Mouse (Mus musculus) cerebellum, adult 2 months (tissue): ENCODE data around the gene Wnt7a. TPM values are rescaled to one million over a fixed set of nuclear protein-coding genes. Genes with fewer than 3 reads are reported as not detected.
A peak's percentile ranks its signal among the peaks of the same experiment; 100 is the strongest.

ENCODE experiments used
- DNase-seq, 2 experiments: peaks; one replicate each; pipeline ENCODE4 v3.0.0; 2021
- H3K27ac ChIP-seq: fragments of 200-500 bp; 2 replicates; pipeline ENCODE4 v1.5.1; 2012; ENCODE audit warnings: low read length, control low read depth, inconsistent platforms; ENCODE audit not compliant: insufficient read depth
- H3K27me3 ChIP-seq: fragments of 200-500 bp; 2 replicates; pipeline ENCODE4 v1.6.1; 2012; ENCODE audit warnings: inconsistent platforms, mild to moderate bottlenecking, low read length, moderate library complexity; ENCODE audit not compliant: control insufficient read depth, insufficient read depth
- H3K4me1 ChIP-seq: fragments of 200-500 bp; 2 replicates; pipeline ENCODE4 v1.6.1; 2011; ENCODE audit warnings: low read length; ENCODE audit not compliant: control insufficient read depth, insufficient read depth
- H3K4me3 ChIP-seq: fragments of 200-500 bp; replicated peaks from 2 replicates; pipeline ENCODE3; 2011; ENCODE audit warnings: mild to moderate bottlenecking, low read depth, low read length, control low read depth; ENCODE audit not compliant: insufficient read depth
- CTCF ChIP-seq: fragments of 200-500 bp; IDR thresholded peaks from 2 replicates; pipeline ENCODE4 v1.5.1; 2011; ENCODE audit warnings: low read depth, mild to moderate bottlenecking, control low read depth, low read length, moderate library complexity, borderline replicate concordance; ENCODE audit not compliant: insufficient read depth
- POLR2A ChIP-seq: fragments of 200-500 bp; IDR thresholded peaks from 2 replicates; pipeline ENCODE4 v1.6.1; 2011; ENCODE audit warnings: low read length, control low read depth, borderline replicate concordance; ENCODE audit not compliant: insufficient read depth
- WGBS: fragments of 180-500 bp; shearing (Covaris S2); methylation state at CpG from one replicate; pipeline ENCODE4 v1.1.7; 2018; 5-methylcytosine and 5-hydroxymethylcytosine counted together
- polyA plus RNA-seq: library from polyadenylated mRNA; depleted of rRNA; stranded (reverse); fragments of >200 nt; gene quantifications from 2 replicates; pipeline ENCODE4 v1.2.3, GENCODE M21; 2012; rRNA removed

The Wnt7a gene
- polyA plus RNA-seq, result 40.7 and 47.2 TPM in 2 replicates

DNA sequence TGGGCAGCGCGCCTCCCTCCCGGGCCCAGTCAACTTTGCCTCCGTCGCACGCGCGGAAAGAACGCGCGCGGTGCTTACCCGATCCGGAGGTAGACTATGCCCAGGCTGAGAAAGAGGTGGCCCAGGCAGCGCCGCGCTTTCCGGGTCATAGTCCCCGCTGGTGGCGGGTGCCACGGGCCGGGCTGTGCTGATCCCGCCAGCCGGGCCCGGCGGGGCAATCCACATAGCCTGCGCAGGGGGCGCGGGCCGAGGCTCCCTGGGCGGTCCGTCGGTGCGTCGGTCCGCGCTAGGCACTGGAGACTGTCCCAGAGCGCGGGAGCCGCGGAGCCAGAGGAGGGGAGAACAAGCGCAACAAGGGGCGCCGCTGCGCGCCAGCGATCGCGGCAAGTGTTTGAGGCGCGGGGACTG lies at the start of gene Wnt7a:
Gene Wnt7a (minus strand): TSS at position 403 of the 408 bp plus-strand sequence.
- WGBS, result under 1% methylated on average over 42 of the region's 51 CpGs
- peak; percentile 69 to 82 for DNase-seq

GRCm38 (mm10) chr6:91459471-91459870 lies 48.3 kb upstream of the Wnt7a start:
- Histone ChIP-seq H3K27me3 (no peaks in the 10 kb centered on the region), H3K4me1 (no peaks in the 10 kb centered on the region), H3K27ac (no peak overlapping the region), H3K4me3 (no peak overlapping the region)
- no peak for DNase-seq
- WGBS, result 85% methylated on average over 1 of the region's 1 CpGs
- TF ChIP-seq POLR2A (no peak), CTCF (no peak)

More for the DNA sequence above, at the start of gene Wnt7a:
- Histone ChIP-seq H3K27ac (peak within 1 kb of the TSS; percentile 99), H3K27me3 (no peaks in the 10 kb centered on the region), H3K4me1 (peaks cover 18% of the 10 kb centered on the region), H3K4me3 (peak within 1 kb of the TSS; percentile 69)
- TF ChIP-seq POLR2A (no peak; the same call in 1 of the 2 replicates), CTCF (no peak)

GRCm38 (mm10) chr6:91454546-91454945 lies 43.4 kb upstream of the Wnt7a start:
- H3K27ac ChIP-seq, result no peak overlapping the region
- no peak for TF ChIP-seq CTCF
- TF ChIP-seq POLR2A, result no peak
- H3K4me1 ChIP-seq, result no peaks in the 10 kb centered on the region
- H3K4me3 ChIP-seq, result no peak overlapping the region
- H3K27me3 ChIP-seq, result no peaks in the 10 kb centered on the region
- 75% methylated on average over 5 of the region's 5 CpGs for WGBS
- no peak for DNase-seq

DNA sequence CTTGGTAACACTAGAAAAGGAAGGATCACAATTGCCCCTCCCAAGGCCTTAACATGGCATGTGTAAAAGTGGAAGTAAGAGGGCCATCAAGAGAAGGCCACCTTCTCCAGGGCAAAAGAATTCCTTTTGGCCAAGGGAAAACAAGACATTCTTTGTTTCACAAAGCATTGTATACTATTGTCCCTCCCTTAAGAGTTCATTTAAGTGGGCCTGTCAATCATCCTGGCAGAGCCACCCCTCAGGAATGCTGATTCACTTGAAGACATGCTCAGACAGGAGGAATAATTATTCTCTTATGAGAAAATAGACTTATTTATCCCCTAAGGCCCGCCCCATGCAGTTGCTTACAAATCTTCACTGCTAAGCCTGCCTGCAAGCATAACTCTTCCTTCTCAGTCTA lies 40.9 kb upstream of the Wnt7a start:
- no peaks in the 10 kb centered on the region for H3K4me1 ChIP-seq
- no peak overlapping the region for H3K27ac ChIP-seq
- 32% methylated on average over 1 of the region's 1 CpGs for WGBS
- no peaks in the 10 kb centered on the region for H3K27me3 ChIP-seq
- TF ChIP-seq POLR2A (no peak), CTCF (no peak)
- H3K4me3 ChIP-seq, result no peak overlapping the region
- DNase-seq, result no peak

DNA sequence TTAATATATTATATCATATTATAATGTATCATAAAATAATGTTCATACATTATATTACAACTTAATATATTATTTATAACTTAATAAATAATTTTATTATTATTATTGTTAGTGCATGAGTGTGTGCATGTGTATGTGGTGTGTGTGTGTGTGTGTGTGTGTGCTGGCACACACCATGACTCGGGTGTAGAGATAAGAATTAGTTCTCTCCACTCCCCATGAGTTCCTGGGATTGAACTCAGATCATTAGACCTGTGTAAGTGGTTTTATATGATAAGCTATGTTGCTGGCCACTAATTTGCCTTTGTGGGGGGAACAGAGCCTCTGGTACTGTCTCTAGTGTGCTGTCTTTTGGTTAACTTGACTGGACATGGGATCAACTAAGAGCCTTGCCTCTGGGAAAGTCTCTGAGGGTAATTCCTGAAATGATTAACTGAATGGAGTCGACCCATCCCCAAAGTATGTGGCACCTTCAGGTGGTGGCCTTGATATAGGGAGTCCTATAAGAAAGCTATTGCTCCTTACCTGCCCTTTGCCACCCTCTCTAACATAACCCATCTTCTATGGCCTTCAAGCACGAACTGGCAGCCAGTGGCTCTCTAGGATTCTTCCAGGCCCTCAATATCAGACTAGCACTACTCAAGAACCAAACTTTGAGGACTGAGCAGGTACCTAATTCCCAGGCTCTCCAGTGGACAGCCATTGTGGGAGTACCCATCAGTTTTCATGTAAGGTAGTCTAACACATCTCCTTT lies 38.5 kb upstream of the Wnt7a start:
- H3K27ac ChIP-seq, result no peak overlapping the region
- no peaks in the 10 kb centered on the region for H3K4me1 ChIP-seq
- no peak for DNase-seq
- TF ChIP-seq POLR2A, result no peak
- TF ChIP-seq CTCF, result no peak
- H3K27me3 ChIP-seq, result no peaks in the 10 kb centered on the region
- WGBS, result 44% methylated on average over 3 of the region's 3 CpGs
- no peak overlapping the region for H3K4me3 ChIP-seq

DNA sequence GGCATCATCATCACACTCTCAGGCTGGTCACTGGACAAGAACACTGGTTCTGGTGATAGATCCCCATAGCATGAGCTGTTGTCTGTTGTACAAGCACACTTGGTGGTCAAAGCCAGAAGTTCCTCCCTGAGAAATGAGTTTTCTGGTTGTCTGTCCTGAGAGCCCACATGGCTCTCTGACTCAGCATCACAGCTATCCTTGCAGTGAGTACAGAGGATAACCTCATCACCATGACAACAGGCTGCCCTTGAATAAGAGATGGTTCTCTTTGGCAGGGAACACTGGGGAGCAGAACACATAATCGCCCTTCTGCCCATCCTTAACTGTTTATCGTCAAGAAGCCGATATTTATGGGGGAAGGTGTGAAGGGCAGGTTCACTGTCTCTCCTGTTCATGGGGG lies 34.2 kb upstream of the Wnt7a start:
- no peak overlapping the region for H3K4me3 ChIP-seq
- 75% methylated on average over 3 of the region's 3 CpGs for WGBS
- no peak overlapping the region for H3K27ac ChIP-seq
- DNase-seq, result no peak
- no peaks in the 10 kb centered on the region for H3K27me3 ChIP-seq
- H3K4me1 ChIP-seq, result 0 out of 2 replicates have a peak, but pooled peaks cover 5% of the 10 kb centered on the region
- TF ChIP-seq CTCF, result no peak
- TF ChIP-seq POLR2A, result no peak

- H3K4me1 ChIP-seq, result 0 out of 2 replicates have a peak, but pooled peaks cover 5% of the 10 kb centered on the region
- DNase-seq, result peak in 1 of 2 experiments; percentile 18
- H3K4me3 ChIP-seq, result peak overlapping the region; percentile 90
- TF ChIP-seq POLR2A (no peak), CTCF (no peak)
- H3K27me3 ChIP-seq, result no peaks in the 10 kb centered on the region
- 1% methylated on average over 19 of the region's 19 CpGs for WGBS
- H3K27ac ChIP-seq, result no peak overlapping the region; the same call in 1 of the 2 replicates
Observed at GRCm38 (mm10) chr6:91441145-91441662, 30.0 kb upstream of the Wnt7a start.
